15 mouse cellular contexts compared by ENCODE assay signal in the genomic region with DNA sequence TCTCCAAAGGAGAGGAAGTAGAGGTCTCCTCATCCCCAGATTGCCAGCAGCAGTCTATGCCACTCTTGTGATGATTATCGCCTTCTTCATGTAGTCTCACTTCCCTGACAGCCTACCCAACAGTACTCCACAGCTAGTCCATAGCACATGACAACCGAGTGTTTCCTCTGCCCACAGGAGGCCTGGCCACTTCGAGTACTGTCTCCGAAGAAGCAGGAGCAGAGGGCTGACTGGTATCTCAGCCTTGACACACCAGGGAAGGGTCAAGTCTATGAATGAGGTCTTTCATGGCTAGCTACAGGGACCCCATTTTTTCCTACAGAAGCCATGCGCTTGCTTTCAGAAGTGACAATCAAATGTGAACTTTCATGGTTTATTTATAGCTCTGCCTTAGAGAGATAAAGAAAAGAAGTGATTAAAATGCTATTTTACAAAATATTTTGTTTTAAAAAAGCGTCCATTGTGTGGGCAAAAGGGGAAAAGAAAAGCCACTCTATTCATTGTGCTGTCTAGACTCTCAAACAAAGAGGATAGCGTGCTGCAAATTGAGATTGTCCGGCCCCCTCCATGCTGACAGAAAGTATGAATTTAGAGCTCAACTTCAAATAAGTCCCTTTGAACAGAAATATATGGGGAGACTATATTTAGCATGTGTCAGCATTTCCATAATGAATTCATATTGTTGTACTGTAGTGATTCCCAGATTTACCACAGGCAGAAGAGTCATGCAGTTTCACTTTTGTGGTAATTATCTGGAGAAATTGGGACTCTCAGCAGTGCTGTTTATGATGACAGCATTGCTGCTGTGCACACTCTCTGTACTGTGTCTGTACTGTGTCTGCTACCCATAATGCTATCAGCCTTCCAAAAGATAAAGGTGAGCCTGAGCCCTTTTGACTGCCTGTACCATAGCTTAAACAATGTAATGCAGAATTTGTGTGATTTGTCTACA. TPM values are rescaled to one million over a fixed set of nuclear protein-coding genes. Genes with fewer than 3 reads are reported as not detected.
DNase-seq lines count a peak whose midpoint lies in the region; ATAC-seq and TF ChIP-seq lines count a peak whose summit lies in the region.
"Had no signal": no experiment of that assay in that cellular context is flagged by ENCODE, and none has a peak within 500 bp of the region (broad histone marks: within the 10 kb centered on the region; RNA-seq: fewer than 3 reads in every experiment).

No protein-coding gene starts in this region.

- no peak overlapping the region for H3K4me2 ChIP-seq in embryonic facial prominence, embryonic 12.5 days (replicated peaks)
- H3K4me2 ChIP-seq in hindbrain, embryonic 12.5 days (replicated peaks) = no peak overlapping the region
- H3K4me2 ChIP-seq in midbrain, postnatal 0 days (ENCODE audit: low read depth, low read length, poor library complexity, severe bottlenecking) = no peak overlapping the region
- H3K4me2 ChIP-seq: embryonic facial prominence, embryonic 15.5 days; liver, embryonic 13.5 days; stomach, embryonic 15.5 days had no signal

- no peak overlapping the region for H3K27ac ChIP-seq in embryonic facial prominence, embryonic 12.5 days
- H3K27ac ChIP-seq in hindbrain, embryonic 12.5 days = no peak overlapping the region
- no peak overlapping the region for H3K27ac ChIP-seq in midbrain, postnatal 0 days (ENCODE audit: low read depth, low read length)
- H3K27ac ChIP-seq: embryonic facial prominence, embryonic 15.5 days; liver, embryonic 13.5 days; macrophage; stomach, embryonic 15.5 days had no signal

- intact Hi-C loops in heart, postnatal 14 days (cut with DNase I) = no loop called here

- H3K9ac ChIP-seq in embryonic facial prominence, embryonic 12.5 days = no peak overlapping the region
- H3K9ac ChIP-seq in hindbrain, embryonic 12.5 days = no peak overlapping the region
- no peak overlapping the region for H3K9ac ChIP-seq in midbrain, postnatal 0 days (replicated peaks; ENCODE audit: low read length, poor library complexity, severe bottlenecking)
- H3K9ac ChIP-seq: embryonic facial prominence, embryonic 15.5 days; liver, embryonic 13.5 days; stomach, embryonic 15.5 days had no signal

- no peaks in the 10 kb centered on the region for H3K27me3 ChIP-seq in embryonic facial prominence, embryonic 12.5 days
- no peaks in the 10 kb centered on the region for H3K27me3 ChIP-seq in hindbrain, embryonic 12.5 days
- no peaks in the 10 kb centered on the region for H3K27me3 ChIP-seq in midbrain, postnatal 0 days (ENCODE audit: insufficient read depth, low read length)
- H3K27me3 ChIP-seq: embryonic facial prominence, embryonic 15.5 days; liver, embryonic 13.5 days; stomach, embryonic 15.5 days had no signal

- ATAC-seq in embryonic facial prominence, embryonic 12.5 days (ENCODE audit: insufficient number of reproducible peaks, insufficient read depth, low FRiP score, low TSS enrichment) = peak; percentile 72; the same call in 1 of the 2 replicates
- peak; percentile 60; the same call in 1 of the 2 replicates for ATAC-seq in hindbrain, embryonic 12.5 days (ENCODE audit: low FRiP score)
- peak; percentile 67 for ATAC-seq in midbrain, postnatal 0 days (ENCODE audit: low FRiP score)

- H3K36me3 ChIP-seq in embryonic facial prominence, embryonic 12.5 days = no peaks in the 10 kb centered on the region
- H3K36me3 ChIP-seq in hindbrain, embryonic 12.5 days = no peaks in the 10 kb centered on the region
- no peaks in the 10 kb centered on the region for H3K36me3 ChIP-seq in midbrain, postnatal 0 days (ENCODE audit: insufficient read depth, low read length)
- H3K36me3 ChIP-seq: embryonic facial prominence, embryonic 15.5 days; liver, embryonic 13.5 days; stomach, embryonic 15.5 days had no signal

- H3K9me3 ChIP-seq in embryonic facial prominence, embryonic 12.5 days = no peaks in the 10 kb centered on the region
- no peaks in the 10 kb centered on the region for H3K9me3 ChIP-seq in hindbrain, embryonic 12.5 days (replicated peaks)
- H3K9me3 ChIP-seq in midbrain, postnatal 0 days (ENCODE audit: low read length) = no peaks in the 10 kb centered on the region
- H3K9me3 ChIP-seq: embryonic facial prominence, embryonic 15.5 days; liver, embryonic 13.5 days; stomach, embryonic 15.5 days had no signal

- H3K4me3 ChIP-seq in embryonic facial prominence, embryonic 12.5 days = no peak overlapping the region
- no peak overlapping the region for H3K4me3 ChIP-seq in hindbrain, embryonic 12.5 days
- no peak overlapping the region for H3K4me3 ChIP-seq in midbrain, postnatal 0 days (ENCODE audit: low read depth, low read length)
- H3K4me3 ChIP-seq: embryonic facial prominence, embryonic 15.5 days; liver, embryonic 13.5 days; stomach, embryonic 15.5 days had no signal

- peaks cover 18% of the 10 kb centered on the region for H3K4me1 ChIP-seq in embryonic facial prominence, embryonic 12.5 days
- H3K4me1 ChIP-seq in hindbrain, embryonic 12.5 days = peaks cover 7% of the 10 kb centered on the region; the same call in 1 of the 2 replicates
- peaks cover 8% of the 10 kb centered on the region for H3K4me1 ChIP-seq in midbrain, postnatal 0 days (ENCODE audit: insufficient read depth, low read length)
- H3K4me1 ChIP-seq: liver, embryonic 13.5 days had no signal

- peak; percentile 12 for DNase-seq in heart, adult 11 months
- no peak for DNase-seq in heart, postnatal 14 days
- no peak for DNase-seq in midbrain, postnatal 0 days (ENCODE audit: low spot score)
- DNase-seq in urinary bladder, postnatal 10 days (ENCODE audit: low spot score) = no peak
- no peak for DNase-seq in left cerebral cortex, adult 8-10 months (ENCODE audit: low spot score in 2 of 2)
- no peak for DNase-seq in cerebellum, postnatal 14 days
- DNase-seq: kidney, postnatal 36 days; liver, embryonic 13.5 days; right cerebral cortex, postnatal 14 days had no signal

- TF ChIP-seq CTCF in midbrain, postnatal 0 days (IDR thresholded peaks at IDR 0.05) = no peak

- WGBS in embryonic facial prominence, embryonic 12.5 days = 58% methylated on average over 8 of the region's 8 CpGs
- WGBS in hindbrain, embryonic 12.5 days = 29% methylated on average over 8 of the region's 8 CpGs
- 32% methylated on average over 8 of the region's 8 CpGs for WGBS in midbrain, postnatal 0 days

RNA-seq across cellular contexts. Expression of gene Hook1, which starts 51.1 kb away (rescaled TPM):
- total RNA-seq in heart, postnatal 14 days (2021) = 1 to 10 TPM; 5.3 to 6.4 TPM
- 16.6 and 17.0 TPM in 2 replicates for polyA plus RNA-seq in embryonic facial prominence, embryonic 12.5 days (2016; fragmentation: Nextera tagmentation; extraction: Ambion mirVana)
- 37.4 and 40.1 TPM in 2 replicates for polyA plus RNA-seq in hindbrain, embryonic 12.5 days (2016; fragmentation: Nextera tagmentation; extraction: Ambion mirVana)
- total RNA-seq in midbrain, postnatal 0 days (2014; rRNA removed) = 34.7 and 73.1 TPM in 2 replicates
- polyA plus RNA-seq in midbrain, postnatal 0 days (2015; fragmentation: Nextera tagmentation; extraction: Ambion mirVana) = 71.7 and 78.6 TPM in 2 replicates
- total RNA-seq in left cerebral cortex, adult 8-10 months (2022) = 10 to 100 TPM; 66.3 to 70.8 (median 69.7) TPM
- total RNA-seq: MEL had no signal
